Mouse (Mus musculus) stomach, embryonic 14.5 days (tissue): ENCODE results near the gene Slc5a3. TPM values are rescaled to one million over a fixed set of nuclear protein-coding genes. Genes with fewer than 3 reads are reported as not detected.

Experiments
- ATAC-seq: fragments of 200-750 bp; cut with Nextera tagmentation; 2 replicates; pipeline ENCODE4 v1.8.0; 2017; ENCODE audit warnings: low read depth, moderate TSS enrichment; ENCODE audit not compliant: insufficient number of reproducible peaks, insufficient read depth, low FRiP score
- H3K27ac ChIP-seq: fragments of 300-500 bp; sonication (generic); 2 replicates; pipeline ENCODE4 v1.5.1; 2014; ENCODE audit warnings: mild to moderate bottlenecking, low read length, moderate library complexity, mixed read lengths
- H3K27me3 ChIP-seq: fragments of 300-500 bp; sonication (generic); 2 replicates; pipeline ENCODE4 v1.6.1; 2014; ENCODE audit warnings: low read length, control low read depth, mixed read lengths; ENCODE audit not compliant: control insufficient read depth, insufficient read depth
- H3K36me3 ChIP-seq: fragments of 300-500 bp; sonication (generic); 2 replicates; pipeline ENCODE4 v1.6.1; 2014; ENCODE audit warnings: mild to moderate bottlenecking, control low read depth, low read length, moderate library complexity, mixed read lengths; ENCODE audit not compliant: control insufficient read depth, insufficient read depth
- H3K4me1 ChIP-seq: fragments of 300-500 bp; sonication (generic); 2 replicates; pipeline ENCODE4 v1.6.1; 2014; ENCODE audit warnings: low read length, control low read depth, mixed read lengths; ENCODE audit not compliant: control insufficient read depth, insufficient read depth
- H3K4me2 ChIP-seq: fragments of 300-500 bp; sonication (generic); replicated peaks from 2 replicates; pipeline ENCODE4 v1.6.1; 2014; ENCODE audit warnings: low read depth, low read length, control low read depth
- H3K4me3 ChIP-seq: fragments of 300-500 bp; sonication (generic); 2 replicates; pipeline ENCODE4 v1.5.1; 2014; ENCODE audit warnings: low read depth, low read length, control low read depth
- H3K9ac ChIP-seq: fragments of 300-500 bp; sonication (generic); replicated peaks from 2 replicates; pipeline ENCODE4 v1.6.1; 2014; ENCODE audit warnings: low read depth, mild to moderate bottlenecking, control low read depth, low read length, moderate library complexity, mixed read lengths
- H3K9me3 ChIP-seq: fragments of 300-500 bp; sonication (generic); 2 replicates; pipeline ENCODE4 v1.6.1; 2016; ENCODE audit warnings: low read depth, low read length, control low read depth; ENCODE audit not compliant: control insufficient read depth
- WGBS: fragments of 180-500 bp; shearing (Covaris S2); extraction: QIAGEN DNeasy Blood & Tissue Kit; methylation state at CpG from one replicate; pipeline ENCODE4 v1.1.7; 2014; 5-methylcytosine and 5-hydroxymethylcytosine counted together
- polyA plus RNA-seq: library from polyadenylated mRNA; unstranded; fragments of >200 nt; fragmentation: Nextera tagmentation; extraction: Ambion mirVana; gene quantifications from 2 replicates; pipeline ENCODE4 v1.2.1, GENCODE M21; 2014

Slc5a3 gene
- polyA plus RNA-seq, 1 experiment from 2014 or later, result 9.8 TPM

GRCm38 (mm10) chr16:92057456-92057851 is 668 bp upstream of the Slc5a3 start:
- Histone ChIP-seq H3K4me2 (peak overlapping the region; percentile 87), H3K4me1 (peaks cover 13% of the 10 kb centered on the region), H3K27me3 (no peaks in the 10 kb centered on the region), H3K36me3 (peaks cover 2% of the 10 kb centered on the region; the same call in 1 of the 2 replicates), H3K4me3 (peak overlapping the region; percentile 62), H3K27ac (peak overlapping the region; percentile 75), H3K9ac (peak overlapping the region; percentile 59), H3K9me3 (peaks cover 7% of the 10 kb centered on the region; the same call in 1 of the 2 replicates)
- ATAC-seq, result 0 out of 2 replicates have a peak, but pooled peaks have one; percentile 2
- 1% methylated on average over 11 of the region's 11 CpGs for WGBS

GRCm38 (mm10) chr16:92058644-92059620 is 810 bp downstream of the Slc5a3 start:
- peak overlapping the region; percentile 62 for H3K4me3 ChIP-seq
- peak overlapping the region; percentile 59 for H3K9ac ChIP-seq
- H3K9me3 ChIP-seq, result peaks cover 4% of the 10 kb centered on the region; the same call in 1 of the 2 replicates
- peaks cover 13% of the 10 kb centered on the region for H3K4me1 ChIP-seq
- 2% methylated on average over 55 of the region's 63 CpGs for WGBS
- ATAC-seq, result peak; percentile 59; the same call in 1 of the 2 replicates
- peaks cover 4% of the 10 kb centered on the region; the same call in 1 of the 2 replicates for H3K36me3 ChIP-seq
- H3K4me2 ChIP-seq, result peak overlapping the region; percentile 87
- H3K27me3 ChIP-seq, result no peaks in the 10 kb centered on the region
- 0 out of 2 replicates have a peak overlapping the region, but pooled peaks have one; percentile 21 for H3K27ac ChIP-seq

GRCm38 (mm10) chr16:92060213-92060612 is 2.1 kb downstream of the Slc5a3 start:
- H3K4me1 ChIP-seq, result peaks cover 13% of the 10 kb centered on the region
- H3K9ac ChIP-seq, result no peak overlapping the region
- H3K27me3 ChIP-seq, result no peaks in the 10 kb centered on the region
- no peak for ATAC-seq
- WGBS, result 82% methylated on average over 3 of the region's 3 CpGs
- H3K36me3 ChIP-seq, result peaks cover 4% of the 10 kb centered on the region; the same call in 1 of the 2 replicates
- no peaks in the 10 kb centered on the region for H3K9me3 ChIP-seq
- no peak overlapping the region for H3K4me2 ChIP-seq
- no peak overlapping the region for H3K4me3 ChIP-seq
- H3K27ac ChIP-seq, result no peak overlapping the region

GRCm38 (mm10) chr16:92061586-92061985 is 3.5 kb downstream of the Slc5a3 start:
- no peak for ATAC-seq
- Histone ChIP-seq H3K9ac (no peak overlapping the region), H3K36me3 (peaks cover 4% of the 10 kb centered on the region; the same call in 1 of the 2 replicates), H3K4me3 (no peak overlapping the region), H3K4me1 (peaks cover 13% of the 10 kb centered on the region), H3K9me3 (no peaks in the 10 kb centered on the region), H3K27me3 (no peaks in the 10 kb centered on the region), H3K4me2 (no peak overlapping the region), H3K27ac (no peak overlapping the region)
- 94% methylated on average over 7 of the region's 7 CpGs for WGBS

- Histone ChIP-seq H3K27me3 (no peaks in the 10 kb centered on the region), H3K9ac (no peak overlapping the region), H3K4me3 (no peak overlapping the region), H3K4me2 (no peak overlapping the region), H3K27ac (no peak overlapping the region), H3K4me1 (peaks cover 13% of the 10 kb centered on the region), H3K36me3 (peaks cover 8% of the 10 kb centered on the region; the same call in 1 of the 2 replicates), H3K9me3 (no peaks in the 10 kb centered on the region)
- no peak for ATAC-seq
- WGBS, result 92% methylated on average over 1 of the region's 1 CpGs
These were observed 4.7 kb downstream of the Slc5a3 start for GRCm38 (mm10) chr16:92062832-92063231.

- Histone ChIP-seq H3K4me3 (no peak overlapping the region), H3K27ac (no peak overlapping the region), H3K27me3 (no peaks in the 10 kb centered on the region), H3K4me2 (no peak overlapping the region), H3K9me3 (no peaks in the 10 kb centered on the region), H3K9ac (no peak overlapping the region), H3K36me3 (peaks cover 10% of the 10 kb centered on the region; the same call in 1 of the 2 replicates), H3K4me1 (0 out of 2 replicates have a peak, but pooled peaks cover 6% of the 10 kb centered on the region)
- no peak for ATAC-seq
- WGBS, result 87% methylated on average over 2 of the region's 2 CpGs
These were observed 6.7 kb downstream of the Slc5a3 start for GRCm38 (mm10) chr16:92064801-92065200.

GRCm38 (mm10) chr16:92070338-92070737 is 12.2 kb downstream of the Slc5a3 start:
- Histone ChIP-seq H3K36me3 (peaks cover 10% of the 10 kb centered on the region; the same call in 1 of the 2 replicates), H3K4me2 (no peak overlapping the region), H3K9ac (no peak overlapping the region), H3K27me3 (no peaks in the 10 kb centered on the region), H3K4me1 (no peaks in the 10 kb centered on the region), H3K27ac (no peak overlapping the region), H3K4me3 (no peak overlapping the region), H3K9me3 (no peaks in the 10 kb centered on the region)
- WGBS, result 84% methylated on average over 8 of the region's 8 CpGs
- ATAC-seq, result no peak

GRCm38 (mm10) chr16:92076797-92077196 is 18.7 kb downstream of the Slc5a3 start:
- H3K36me3 ChIP-seq, result peaks cover 7% of the 10 kb centered on the region; the same call in 1 of the 2 replicates
- no peaks in the 10 kb centered on the region for H3K9me3 ChIP-seq

More at GRCm38 (mm10) chr16:92076797-92077196, 18.7 kb downstream of the Slc5a3 start:
- no peak overlapping the region for H3K4me3 ChIP-seq
- no peaks in the 10 kb centered on the region for H3K27me3 ChIP-seq
- H3K27ac ChIP-seq, result no peak overlapping the region
- no peaks in the 10 kb centered on the region; the same call in 1 of the 2 replicates for H3K4me1 ChIP-seq
- no peak overlapping the region for H3K4me2 ChIP-seq
- H3K9ac ChIP-seq, result no peak overlapping the region
- WGBS, result 93% methylated on average over 8 of the region's 8 CpGs
- ATAC-seq, result no peak
